Mouse (Mus musculus) hindbrain, embryonic 16.5 days (tissue): ENCODE results near the gene Polr2f. TPM values are rescaled to one million over a fixed set of nuclear protein-coding genes. Genes with fewer than 3 reads are reported as not detected.
A peak's percentile ranks its signal among the peaks of the same experiment; 100 is the strongest.

ENCODE experiments used
- ATAC-seq: fragments of 200-750 bp; cut with Nextera tagmentation; 2 replicates; pipeline ENCODE4 v1.8.0; 2017; ENCODE audit warnings: moderate TSS enrichment, moderate library complexity
- H3K27ac ChIP-seq: fragments of 300-500 bp; sonication (generic); 2 replicates; pipeline ENCODE4 v1.5.1; 2014; ENCODE audit warnings: low read depth, mild to moderate bottlenecking, control low read depth, low read length, moderate library complexity
- H3K27me3 ChIP-seq: fragments of 300-500 bp; sonication (generic); replicated peaks from 2 replicates; pipeline ENCODE4 v1.6.1; 2014; ENCODE audit warnings: low read length; ENCODE audit not compliant: control insufficient read depth, insufficient read depth
- H3K36me3 ChIP-seq: fragments of 300-500 bp; sonication (generic); 2 replicates; pipeline ENCODE4 v1.6.1; 2014; ENCODE audit warnings: mild to moderate bottlenecking, low read length, moderate library complexity, mixed read lengths; ENCODE audit not compliant: control insufficient read depth, insufficient read depth
- H3K4me1 ChIP-seq: fragments of 300-500 bp; sonication (generic); 2 replicates; pipeline ENCODE4 v1.6.1; 2014; ENCODE audit warnings: low read depth, low read length; ENCODE audit not compliant: control insufficient read depth, insufficient read depth
- H3K4me2 ChIP-seq: fragments of 300-500 bp; sonication (generic); 2 replicates; pipeline ENCODE4 v1.6.1; 2014; ENCODE audit warnings: mild to moderate bottlenecking, low read length, control low read depth, moderate library complexity
- H3K4me3 ChIP-seq: fragments of 300-500 bp; sonication (generic); 2 replicates; pipeline ENCODE4 v1.5.1; 2014; ENCODE audit warnings: mild to moderate bottlenecking, low read length, control low read depth, moderate library complexity
- H3K9ac ChIP-seq: fragments of 300-500 bp; sonication (generic); 2 replicates; pipeline ENCODE4 v1.6.1; 2014; ENCODE audit warnings: low read depth, mild to moderate bottlenecking, control low read depth, low read length, moderate library complexity
- H3K9me3 ChIP-seq: fragments of 300-500 bp; sonication (generic); 2 replicates; pipeline ENCODE4 v1.6.1; 2014; ENCODE audit warnings: mild to moderate bottlenecking, low read length, moderate library complexity; ENCODE audit not compliant: control insufficient read depth
- WGBS: fragments of 180-500 bp; shearing (Covaris S2); extraction: QIAGEN DNeasy Blood & Tissue Kit; methylation state at CpG from one replicate; pipeline ENCODE4 v1.1.7; 2014; 5-methylcytosine and 5-hydroxymethylcytosine counted together
- polyA plus RNA-seq: library from polyadenylated mRNA; unstranded; fragments of >200 nt; fragmentation: Nextera tagmentation; extraction: Ambion mirVana; gene quantifications from 2 replicates; pipeline ENCODE4 v1.2.1, GENCODE M21; 2015

Polr2f gene
- polyA plus RNA-seq, 1 experiment from 2014 or later, result 285 TPM

- no peak overlapping the region for H3K27ac ChIP-seq
- peak overlapping the region; percentile 70 for H3K4me2 ChIP-seq
- no peak for ATAC-seq
- peak overlapping the region; percentile 89 for H3K9ac ChIP-seq
- H3K4me1 ChIP-seq, result peaks cover 15% of the 10 kb centered on the region
- 62% methylated on average over 2 of the region's 2 CpGs for WGBS
- H3K4me3 ChIP-seq, result peak overlapping the region; percentile 69
- H3K27me3 ChIP-seq, result no peaks in the 10 kb centered on the region
- H3K9me3 ChIP-seq, result no peaks in the 10 kb centered on the region
- peaks cover 10% of the 10 kb centered on the region for H3K36me3 ChIP-seq
These were observed 30.3 kb upstream of the Polr2f start for GRCm38 (mm10) chr15:79110528-79110927.

- H3K27ac ChIP-seq, result no peak overlapping the region
- H3K9me3 ChIP-seq, result no peaks in the 10 kb centered on the region
- no peak for ATAC-seq
- 84% methylated on average over 4 of the region's 4 CpGs for WGBS
- no peak overlapping the region for H3K9ac ChIP-seq
- H3K36me3 ChIP-seq, result peaks cover 11% of the 10 kb centered on the region
- peaks cover 15% of the 10 kb centered on the region for H3K4me1 ChIP-seq
- no peak overlapping the region for H3K4me3 ChIP-seq
- H3K27me3 ChIP-seq, result no peaks in the 10 kb centered on the region
- no peak overlapping the region for H3K4me2 ChIP-seq
These were observed 29.0 kb upstream of the Polr2f start for GRCm38 (mm10) chr15:79111774-79112173.

GRCm38 (mm10) chr15:79115276-79115675 lies 25.5 kb upstream of the Polr2f start:
- Histone ChIP-seq H3K4me2 (no peak overlapping the region), H3K27ac (no peak overlapping the region), H3K9me3 (no peaks in the 10 kb centered on the region), H3K9ac (no peak overlapping the region), H3K36me3 (peaks cover 11% of the 10 kb centered on the region), H3K4me3 (no peak overlapping the region), H3K4me1 (peaks cover 15% of the 10 kb centered on the region), H3K27me3 (no peaks in the 10 kb centered on the region)
- ATAC-seq, result no peak
- WGBS, result 69% methylated on average over 5 of the region's 5 CpGs

DNA sequence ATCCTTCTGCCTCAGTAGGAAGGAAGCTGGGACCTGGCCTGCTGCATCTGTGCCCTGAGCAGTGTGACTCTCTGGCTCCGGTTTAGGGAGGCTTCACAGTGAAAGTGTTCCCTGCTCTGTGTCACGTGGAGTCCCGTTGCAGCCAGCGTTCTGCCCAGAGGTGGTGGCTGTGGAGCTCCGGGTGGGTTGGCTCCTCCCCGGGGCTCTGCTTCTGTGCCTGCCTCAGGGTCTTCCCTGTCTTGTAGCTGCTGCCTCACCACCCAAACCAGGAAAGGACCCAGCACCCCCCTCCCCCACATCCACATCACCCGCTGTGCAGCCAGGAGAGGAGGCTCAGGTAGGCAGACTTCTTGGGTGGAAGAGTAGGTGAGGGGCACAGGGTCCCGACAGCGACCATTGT lies 21.3 kb upstream of the Polr2f start:
- Histone ChIP-seq H3K4me1 (no peaks in the 10 kb centered on the region), H3K36me3 (peaks cover 23% of the 10 kb centered on the region), H3K27me3 (no peaks in the 10 kb centered on the region), H3K4me2 (no peak overlapping the region), H3K27ac (no peak overlapping the region), H3K4me3 (no peak overlapping the region), H3K9me3 (no peaks in the 10 kb centered on the region), H3K9ac (no peak overlapping the region)
- WGBS, result 79% methylated on average over 9 of the region's 9 CpGs
- no peak for ATAC-seq

- Histone ChIP-seq H3K4me3 (no peak overlapping the region), H3K4me2 (no peak overlapping the region), H3K27ac (no peak overlapping the region), H3K27me3 (no peaks in the 10 kb centered on the region), H3K4me1 (no peaks in the 10 kb centered on the region), H3K9me3 (no peaks in the 10 kb centered on the region), H3K9ac (no peak overlapping the region), H3K36me3 (peaks cover 29% of the 10 kb centered on the region)
- no peak for ATAC-seq
- 31% methylated on average over 4 of the region's 4 CpGs for WGBS
These were observed 18.7 kb upstream of the Polr2f start for GRCm38 (mm10) chr15:79122119-79122518.

GRCm38 (mm10) chr15:79122546-79122945 lies 18.3 kb upstream of the Polr2f start:
- H3K36me3 ChIP-seq, result peaks cover 33% of the 10 kb centered on the region
- no peak overlapping the region for H3K9ac ChIP-seq
- H3K4me3 ChIP-seq, result no peak overlapping the region
- ATAC-seq, result no peak
- H3K4me2 ChIP-seq, result no peak overlapping the region
- H3K27me3 ChIP-seq, result no peaks in the 10 kb centered on the region
- no peak overlapping the region for H3K27ac ChIP-seq
- H3K4me1 ChIP-seq, result no peaks in the 10 kb centered on the region
- WGBS, result 85% methylated on average over 13 of the region's 13 CpGs
- H3K9me3 ChIP-seq, result no peaks in the 10 kb centered on the region

GRCm38 (mm10) chr15:79123751-79124150 lies 17.1 kb upstream of the Polr2f start:
- 89% methylated on average over 6 of the region's 6 CpGs for whole genome bisulfite sequencing
- no peaks in the 10 kb centered on the region for H3K4me1 ChIP-seq
- no peak overlapping the region for H3K27ac ChIP-seq
- peaks cover 43% of the 10 kb centered on the region for H3K36me3 ChIP-seq
- no peaks in the 10 kb centered on the region for H3K27me3 ChIP-seq
- H3K4me3 ChIP-seq, result no peak overlapping the region
- no peaks in the 10 kb centered on the region; the same call in 1 of the 2 replicates for H3K9me3 ChIP-seq
- H3K4me2 ChIP-seq, result no peak overlapping the region
- no peak for ATAC-seq
- H3K9ac ChIP-seq, result no peak overlapping the region

GRCm38 (mm10) chr15:79124331-79124875 lies 16.4 kb upstream of the Polr2f start:
- H3K36me3 ChIP-seq, result peaks cover 43% of the 10 kb centered on the region
- no peaks in the 10 kb centered on the region for H3K27me3 ChIP-seq
- H3K4me3 ChIP-seq, result no peak overlapping the region
- no peaks in the 10 kb centered on the region for H3K4me1 ChIP-seq
- 86% methylated on average over 10 of the region's 10 CpGs for WGBS
- H3K9me3 ChIP-seq, result no peaks in the 10 kb centered on the region; the same call in 1 of the 2 replicates
- H3K9ac ChIP-seq, result no peak overlapping the region
- no peak for ATAC-seq
- H3K4me2 ChIP-seq, result no peak overlapping the region
- no peak overlapping the region for H3K27ac ChIP-seq

DNA sequence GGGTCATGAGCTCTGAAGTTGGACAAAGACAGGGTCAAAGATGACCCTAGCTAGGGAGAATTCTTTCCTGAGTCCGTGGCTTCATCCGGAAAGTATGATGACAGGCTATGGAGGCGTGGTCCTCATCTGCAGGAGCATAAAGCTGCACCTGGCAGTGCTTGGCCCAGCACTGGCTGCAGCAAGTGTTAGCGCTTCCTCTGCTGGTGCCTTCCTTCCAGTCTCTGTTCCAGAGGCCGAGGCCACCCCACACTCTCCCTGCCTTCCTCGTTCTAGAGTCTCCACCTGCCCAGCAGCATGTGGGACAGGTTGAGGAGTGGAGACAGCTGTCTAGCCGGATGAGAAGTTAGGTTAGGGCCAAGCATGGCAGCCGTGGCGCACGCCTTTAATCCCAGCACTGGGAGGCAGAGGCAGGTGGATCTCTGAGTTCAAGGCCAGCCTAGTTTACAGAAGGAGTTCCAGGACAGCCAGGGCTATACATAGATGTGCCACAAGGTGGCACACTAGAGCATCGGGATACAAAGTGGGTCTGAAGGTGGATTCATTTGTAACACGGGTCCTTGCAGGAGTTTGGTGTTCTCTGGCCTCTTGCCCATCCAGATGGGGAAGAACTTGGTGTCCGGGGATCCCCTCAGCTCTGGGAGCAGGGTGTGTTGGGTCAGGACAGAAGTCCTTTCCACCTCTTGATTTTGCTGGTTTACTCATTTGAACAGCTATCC lies 14.4 kb upstream of the Polr2f start:
- ATAC-seq, result no peak
- Histone ChIP-seq H3K9me3 (no peaks in the 10 kb centered on the region; the same call in 1 of the 2 replicates), H3K27me3 (no peaks in the 10 kb centered on the region), H3K4me2 (no peak overlapping the region), H3K4me3 (no peak overlapping the region), H3K27ac (no peak overlapping the region), H3K4me1 (no peaks in the 10 kb centered on the region), H3K9ac (no peak overlapping the region), H3K36me3 (peaks cover 49% of the 10 kb centered on the region)
- WGBS, result 82% methylated on average over 13 of the region's 13 CpGs
